Mouse (Mus musculus): ENCODE measurements around the gene Dnaaf5. TPM values are rescaled to one million over a fixed set of nuclear protein-coding genes. Genes with fewer than 3 reads are reported as not detected.

Dnaaf5 gene
- polyA plus RNA-seq, 1 experiment from 2014 or later = 2.4 TPM

DNA sequence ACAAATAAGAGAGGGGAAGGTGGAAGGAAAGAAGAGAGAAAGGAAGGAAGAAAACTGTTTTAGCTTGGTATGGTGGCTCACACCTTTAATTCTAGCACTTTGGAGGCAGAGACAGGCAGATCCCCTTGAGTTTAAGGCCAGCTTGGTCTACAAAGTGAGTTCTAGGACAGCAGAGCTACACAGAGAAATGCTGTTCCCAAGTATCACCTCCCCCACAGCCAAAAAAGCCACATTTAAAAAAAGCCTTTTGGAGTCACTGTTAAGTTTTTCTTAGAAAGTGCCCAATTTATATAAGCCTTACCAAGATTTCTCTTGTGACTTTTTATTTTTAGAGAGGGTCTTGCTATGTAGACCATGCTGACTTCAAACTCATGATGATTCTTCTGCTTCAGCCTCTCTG lies 64.3 kb downstream of the Dnaaf5 start:
- Histone ChIP-seq H3K4me3 (replicated peaks) (no peak overlapping the region), H3K36me3 (replicated peaks) (peaks cover 72% of the 10 kb centered on the region), H3K27me3 (no peaks in the 10 kb centered on the region), H3K4me1 (replicated peaks) (peaks cover 2% of the 10 kb centered on the region), H3K9me3 (replicated peaks) (no peaks in the 10 kb centered on the region), H3K27ac (replicated peaks) (no peak overlapping the region), H3K4me2 (no peak overlapping the region), H3K9ac (no peak overlapping the region)
- ATAC-seq (ENCODE audit: insufficient read depth) = no peak

GRCm38 (mm10) chr5:139215184-139215583 lies 65.2 kb downstream of the Dnaaf5 start:
- H3K4me3 ChIP-seq (replicated peaks) = no peak overlapping the region
- no peaks in the 10 kb centered on the region for H3K27me3 ChIP-seq
- H3K4me1 ChIP-seq (replicated peaks) = peaks cover 2% of the 10 kb centered on the region; the same call in 1 of the 2 replicates
- H3K9ac ChIP-seq = no peak overlapping the region
- no peak for ATAC-seq (ENCODE audit: insufficient read depth)
- H3K27ac ChIP-seq (replicated peaks) = no peak overlapping the region
- WGBS (ENCODE audit: insufficient replicate concordance) = 88% methylated on average over 5 of the region's 5 CpGs
- H3K36me3 ChIP-seq (replicated peaks) = peaks cover 69% of the 10 kb centered on the region
- H3K4me2 ChIP-seq = no peak overlapping the region
- H3K9me3 ChIP-seq (replicated peaks) = no peaks in the 10 kb centered on the region

- Histone ChIP-seq H3K4me3 (replicated peaks) (no peak overlapping the region), H3K9me3 (replicated peaks) (no peaks in the 10 kb centered on the region), H3K4me1 (replicated peaks) (peaks cover 5% of the 10 kb centered on the region; the same call in 1 of the 2 replicates), H3K36me3 (replicated peaks) (peaks cover 69% of the 10 kb centered on the region), H3K4me2 (no peak overlapping the region), H3K27me3 (no peaks in the 10 kb centered on the region), H3K9ac (no peak overlapping the region), H3K27ac (replicated peaks) (no peak overlapping the region)
- no peak for ATAC-seq (ENCODE audit: insufficient read depth)
- WGBS (ENCODE audit: insufficient replicate concordance) = 75% methylated on average over 2 of the region's 2 CpGs
Observed at GRCm38 (mm10) chr5:139216121-139216520, 66.1 kb downstream of the Dnaaf5 start.

DNA sequence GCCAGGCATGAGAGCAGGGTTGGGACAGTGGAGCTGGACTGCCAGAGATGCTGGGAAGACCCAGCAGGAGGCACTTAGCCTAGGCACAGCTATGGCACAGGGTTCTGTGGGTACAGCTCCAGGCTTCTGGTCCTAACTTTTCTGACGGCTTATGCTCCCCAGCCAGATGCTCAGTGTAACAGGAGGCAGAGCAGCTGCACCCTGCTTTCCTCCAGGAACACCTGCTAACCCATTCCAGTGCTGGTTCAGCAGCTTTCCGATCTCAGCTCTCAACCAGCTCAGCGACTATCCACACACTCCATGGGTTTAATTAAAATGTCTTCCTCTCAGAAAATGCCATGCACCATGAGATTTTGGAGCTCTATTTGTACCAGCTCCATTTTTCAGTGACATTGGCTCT lies 66.8 kb downstream of the Dnaaf5 start:
- Histone ChIP-seq H3K9ac (no peak overlapping the region), H3K27ac (replicated peaks) (no peak overlapping the region), H3K27me3 (no peaks in the 10 kb centered on the region), H3K4me2 (no peak overlapping the region), H3K4me3 (replicated peaks) (no peak overlapping the region), H3K4me1 (replicated peaks) (peaks cover 5% of the 10 kb centered on the region; the same call in 1 of the 2 replicates), H3K36me3 (replicated peaks) (peaks cover 72% of the 10 kb centered on the region), H3K9me3 (replicated peaks) (no peaks in the 10 kb centered on the region)
- 88% methylated on average over 3 of the region's 3 CpGs for WGBS (ENCODE audit: insufficient replicate concordance)
- ATAC-seq (ENCODE audit: insufficient read depth) = no peak

GRCm38 (mm10) chr5:139220006-139220515 lies 70.0 kb downstream of the Dnaaf5 start:
- no peak overlapping the region for H3K27ac ChIP-seq (replicated peaks)
- no peaks in the 10 kb centered on the region for H3K27me3 ChIP-seq
- no peak for ATAC-seq (ENCODE audit: insufficient read depth)
- H3K4me1 ChIP-seq (replicated peaks) = peaks cover 3% of the 10 kb centered on the region; the same call in 1 of the 2 replicates
- peaks cover 71% of the 10 kb centered on the region for H3K36me3 ChIP-seq (replicated peaks)
- H3K4me2 ChIP-seq = no peak overlapping the region
- H3K9ac ChIP-seq = no peak overlapping the region
- H3K4me3 ChIP-seq (replicated peaks) = no peak overlapping the region
- no peaks in the 10 kb centered on the region for H3K9me3 ChIP-seq (replicated peaks)
- WGBS (ENCODE audit: insufficient replicate concordance) = 80% methylated on average over 4 of the region's 4 CpGs

DNA sequence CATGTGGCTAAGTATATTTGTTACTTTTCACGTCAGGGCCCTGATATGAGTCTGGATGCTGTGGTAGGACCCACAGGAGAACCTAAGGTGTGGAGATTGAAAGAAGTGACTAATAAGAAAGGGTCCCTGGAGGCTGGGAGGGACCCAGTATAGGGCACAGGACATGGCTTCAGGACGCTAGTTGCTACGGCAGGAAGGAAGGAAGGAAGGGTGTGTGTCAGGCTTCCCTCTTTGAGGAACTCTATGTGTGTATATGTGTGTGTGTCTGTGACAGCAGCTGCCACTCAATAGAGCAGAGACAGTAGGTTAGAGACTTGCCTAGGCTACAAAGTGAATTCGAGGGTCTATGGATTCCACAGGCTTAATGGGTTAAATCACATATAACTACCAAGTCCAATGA lies 70.6 kb downstream of the Dnaaf5 start:
- Histone ChIP-seq H3K27ac (replicated peaks) (no peak overlapping the region), H3K9me3 (replicated peaks) (no peaks in the 10 kb centered on the region), H3K27me3 (no peaks in the 10 kb centered on the region), H3K4me1 (replicated peaks) (peaks cover 3% of the 10 kb centered on the region; the same call in 1 of the 2 replicates), H3K4me2 (no peak overlapping the region), H3K4me3 (replicated peaks) (no peak overlapping the region), H3K9ac (no peak overlapping the region), H3K36me3 (replicated peaks) (peaks cover 71% of the 10 kb centered on the region)
- ATAC-seq (ENCODE audit: insufficient read depth) = no peak
- 63% methylated on average over 4 of the region's 4 CpGs for WGBS (ENCODE audit: insufficient replicate concordance)

DNA sequence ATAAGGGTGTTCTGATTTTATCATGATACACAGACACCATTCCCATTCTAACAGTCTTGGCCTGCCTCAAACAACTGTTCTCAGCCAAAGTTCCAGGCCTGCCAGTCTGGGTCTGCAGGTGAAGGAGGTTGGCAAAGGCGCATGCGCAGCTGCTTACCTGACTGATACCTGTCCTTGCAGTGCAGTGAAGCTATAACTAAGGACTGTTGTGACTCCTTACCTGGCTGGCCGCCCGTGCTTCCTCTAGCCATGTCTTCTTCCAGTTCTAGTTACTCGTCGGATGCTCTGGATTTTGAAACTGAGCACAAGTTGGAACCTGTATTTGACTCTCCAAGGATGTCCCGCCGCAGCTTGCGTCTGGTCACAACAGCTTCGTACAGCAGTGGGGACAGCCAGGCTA lies 73.3 kb downstream of the Dnaaf5 start:
- no peak overlapping the region for H3K4me3 ChIP-seq (replicated peaks)
- WGBS (ENCODE audit: insufficient replicate concordance) = 95% methylated on average over 10 of the region's 10 CpGs
- H3K27ac ChIP-seq (replicated peaks) = no peak overlapping the region
- H3K9ac ChIP-seq = no peak overlapping the region
- no peak for ATAC-seq (ENCODE audit: insufficient read depth)
- H3K27me3 ChIP-seq = no peaks in the 10 kb centered on the region
- H3K9me3 ChIP-seq (replicated peaks) = no peaks in the 10 kb centered on the region
- H3K4me2 ChIP-seq = no peak overlapping the region
- peaks cover 83% of the 10 kb centered on the region for H3K36me3 ChIP-seq (replicated peaks)
- H3K4me1 ChIP-seq (replicated peaks) = peaks cover 3% of the 10 kb centered on the region; the same call in 1 of the 2 replicates

DNA sequence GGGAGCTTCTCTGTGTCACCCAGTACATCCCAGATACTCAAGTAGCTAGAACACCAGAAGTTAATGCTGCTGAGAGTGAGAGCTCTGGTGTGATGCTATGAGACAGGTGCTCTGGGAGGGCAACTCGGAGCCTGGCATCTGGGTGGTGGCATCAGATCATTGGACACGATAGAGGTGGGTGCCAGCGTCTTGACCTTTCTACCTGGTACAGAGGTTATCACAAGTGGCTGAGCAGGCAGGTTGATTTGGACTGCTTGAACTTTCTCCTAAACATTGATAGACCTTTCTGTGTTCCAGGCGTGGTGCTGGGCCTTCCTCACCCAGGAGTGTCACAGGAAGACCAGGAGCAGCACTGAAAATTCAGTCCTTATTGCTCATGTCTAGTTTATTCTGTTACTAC lies 77.2 kb downstream of the Dnaaf5 start:
- WGBS (ENCODE audit: insufficient replicate concordance) = 87% methylated on average over 4 of the region's 4 CpGs
- Histone ChIP-seq H3K4me2 (no peak overlapping the region), H3K36me3 (replicated peaks) (peaks cover 97% of the 10 kb centered on the region), H3K4me1 (replicated peaks) (peaks cover 16% of the 10 kb centered on the region), H3K4me3 (replicated peaks) (no peak overlapping the region), H3K9ac (no peak overlapping the region), H3K27ac (replicated peaks) (no peak overlapping the region), H3K27me3 (no peaks in the 10 kb centered on the region), H3K9me3 (replicated peaks) (no peaks in the 10 kb centered on the region)
- no peak for ATAC-seq (ENCODE audit: insufficient read depth)

GRCm38 (mm10) chr5:139227645-139228044 lies 77.6 kb downstream of the Dnaaf5 start:
- H3K4me3 ChIP-seq (replicated peaks) = no peak overlapping the region
- H3K27ac ChIP-seq (replicated peaks) = no peak overlapping the region
- H3K4me1 ChIP-seq (replicated peaks) = peaks cover 17% of the 10 kb centered on the region
- no peak overlapping the region for H3K9ac ChIP-seq
- ATAC-seq (ENCODE audit: insufficient read depth) = no peak
- no peak overlapping the region for H3K4me2 ChIP-seq
- peaks cover 98% of the 10 kb centered on the region for H3K36me3 ChIP-seq (replicated peaks)
- H3K9me3 ChIP-seq (replicated peaks) = no peaks in the 10 kb centered on the region
- no peaks in the 10 kb centered on the region for H3K27me3 ChIP-seq
- WGBS (ENCODE audit: insufficient replicate concordance) = 86% methylated on average over 2 of the region's 2 CpGs

DNA sequence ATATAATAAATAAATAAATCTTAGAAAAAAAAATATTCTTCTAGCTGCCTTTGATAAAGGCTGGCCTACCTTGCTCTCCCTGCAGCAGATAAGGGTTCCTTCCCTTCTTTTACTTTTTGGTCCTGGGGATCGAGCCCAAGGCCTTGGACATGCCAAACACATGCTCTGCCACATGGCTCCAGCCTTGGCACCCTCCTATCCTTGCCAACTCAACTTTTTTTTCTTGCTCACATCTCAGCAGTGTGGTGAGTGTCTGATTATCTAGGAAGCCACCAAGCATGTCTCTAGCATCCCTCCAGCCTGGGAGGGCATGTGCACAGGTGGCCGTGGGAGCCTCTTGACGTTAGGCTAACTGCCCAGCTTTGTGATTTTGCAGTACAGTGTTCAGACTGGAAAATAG lies 78.3 kb downstream of the Dnaaf5 start:
- Histone ChIP-seq H3K4me3 (replicated peaks) (no peak overlapping the region), H3K4me2 (no peak overlapping the region), H3K9ac (no peak overlapping the region), H3K36me3 (replicated peaks) (peaks cover 98% of the 10 kb centered on the region), H3K27me3 (no peaks in the 10 kb centered on the region), H3K4me1 (replicated peaks) (peaks cover 17% of the 10 kb centered on the region), H3K9me3 (replicated peaks) (no peaks in the 10 kb centered on the region), H3K27ac (replicated peaks) (no peak overlapping the region)
- WGBS (ENCODE audit: insufficient replicate concordance) = 91% methylated on average over 3 of the region's 3 CpGs
- no peak for ATAC-seq (ENCODE audit: insufficient read depth)

DNA sequence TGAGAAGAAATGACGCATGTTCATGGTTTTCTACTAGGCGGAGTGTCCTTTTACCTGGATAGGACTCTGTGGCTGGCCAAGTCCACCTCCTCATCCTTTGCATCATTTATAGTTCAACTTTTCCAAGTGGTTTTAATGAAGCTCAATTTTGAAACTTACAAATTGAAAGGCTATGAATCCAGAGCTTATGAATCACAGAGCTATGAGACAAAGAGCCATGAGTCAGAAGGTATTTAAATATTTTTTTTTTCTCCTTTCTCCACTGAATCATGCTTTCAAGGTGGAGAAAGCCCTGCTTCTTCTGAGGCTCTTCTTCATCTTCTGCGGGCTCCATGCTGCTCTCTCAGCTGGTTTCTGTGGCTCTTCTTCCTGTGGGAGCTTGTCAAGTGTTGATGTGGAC lies 79.7 kb downstream of the Dnaaf5 start:
- H3K4me3 ChIP-seq (replicated peaks) = no peak overlapping the region
- H3K4me1 ChIP-seq (replicated peaks) = peaks cover 17% of the 10 kb centered on the region
- H3K27ac ChIP-seq (replicated peaks) = no peak overlapping the region
- H3K4me2 ChIP-seq = no peak overlapping the region
- H3K36me3 ChIP-seq (replicated peaks) = peaks cover 98% of the 10 kb centered on the region
- H3K9ac ChIP-seq = no peak overlapping the region
- ATAC-seq (ENCODE audit: insufficient read depth) = no peak
- 83% methylated on average over 3 of the region's 3 CpGs for WGBS (ENCODE audit: insufficient replicate concordance)
- H3K27me3 ChIP-seq = no peaks in the 10 kb centered on the region
- H3K9me3 ChIP-seq (replicated peaks) = no peaks in the 10 kb centered on the region

DNA sequence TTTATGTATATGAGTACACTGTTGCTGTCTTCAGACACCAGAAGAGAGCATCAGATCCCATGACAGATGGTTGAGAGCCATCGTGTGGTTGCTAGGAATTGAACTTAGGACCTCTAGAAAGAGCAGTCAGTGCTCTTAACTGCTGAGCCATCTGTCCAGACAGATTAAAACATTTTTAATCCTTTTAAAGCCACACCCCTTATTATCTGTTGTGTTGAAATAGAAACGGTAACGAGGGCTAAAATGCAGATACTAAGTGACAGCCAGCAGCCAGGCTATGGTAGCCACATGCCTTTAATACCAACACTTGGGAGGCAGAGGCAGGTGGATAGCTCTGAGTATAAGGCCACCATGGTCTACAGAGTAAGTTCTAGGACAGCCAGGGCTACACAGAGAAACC lies 82.1 kb downstream of the Dnaaf5 start:
- H3K9me3 ChIP-seq (replicated peaks) = no peaks in the 10 kb centered on the region
- 23% methylated on average over 3 of the region's 3 CpGs for WGBS (ENCODE audit: insufficient replicate concordance)
- H3K27me3 ChIP-seq = no peaks in the 10 kb centered on the region
- H3K9ac ChIP-seq = no peak overlapping the region
- ATAC-seq (ENCODE audit: insufficient read depth) = no peak
- H3K27ac ChIP-seq (replicated peaks) = no peak overlapping the region
- H3K36me3 ChIP-seq (replicated peaks) = peaks cover 100% of the 10 kb centered on the region
- H3K4me1 ChIP-seq (replicated peaks) = peaks cover 17% of the 10 kb centered on the region
- H3K4me3 ChIP-seq (replicated peaks) = no peak overlapping the region
- no peak overlapping the region for H3K4me2 ChIP-seq
